Mouse (Mus musculus) cerebellum, postnatal 4 days (tissue): ENCODE measurements around the gene Krt80.

Source experiments
- DNase-seq, 2 experiments: peaks; one replicate each; pipeline ENCODE4 v3.0.0; 2022; ENCODE audit warnings: low spot score in 2 of 2, mixed read lengths in 1 of 2

Krt80 gene

GRCm38 (mm10) chr15:101370101-101370911 lies at the start of gene Krt80:
Krt80 (minus strand) TSS chr15:101370162.
- DNase-seq, result no peak

- DNase-seq, result no peak
These were observed 49.0 kb upstream of the Krt80 start for GRCm38 (mm10) chr15:101418950-101419349.

- DNase-seq, result no peak
These were observed 45.0 kb upstream of the Krt80 start for GRCm38 (mm10) chr15:101414807-101415565.

- DNase-seq, result no peak
These were observed 44.1 kb upstream of the Krt80 start for GRCm38 (mm10) chr15:101413916-101414635.

GRCm38 (mm10) chr15:101412188-101412587 lies 42.2 kb upstream of the Krt80 start:
- no peak for DNase-seq

GRCm38 (mm10) chr15:101410775-101411174 lies 40.8 kb upstream of the Krt80 start, which contains the start of gene Krt7:
Krt7 (plus strand) TSS chr15:101411043.
- no peak for DNase-seq

GRCm38 (mm10) chr15:101398269-101398668 lies 28.3 kb upstream of the Krt80 start:
- no peak for DNase-seq

GRCm38 (mm10) chr15:101397683-101398082 lies 27.7 kb upstream of the Krt80 start:
- DNase-seq, result no peak

GRCm38 (mm10) chr15:101396921-101397320 lies 27.0 kb upstream of the Krt80 start:
- DNase-seq, result no peak

GRCm38 (mm10) chr15:101396466-101396865 lies 26.5 kb upstream of the Krt80 start:
- DNase-seq, result no peak

- no peak for DNase-seq
These were observed 24.9 kb upstream of the Krt80 start for GRCm38 (mm10) chr15:101394908-101395307.

- DNase-seq, result no peak
These were observed 22.3 kb upstream of the Krt80 start for GRCm38 (mm10) chr15:101392251-101392650.

GRCm38 (mm10) chr15:101390203-101390602 lies 20.2 kb upstream of the Krt80 start:
- no peak for DNase-seq

- no peak for DNase-seq
These were observed 18.1 kb upstream of the Krt80 start for GRCm38 (mm10) chr15:101388034-101388541.

- no peak for DNase-seq
These were observed 17.2 kb upstream of the Krt80 start for GRCm38 (mm10) chr15:101387176-101387575.

GRCm38 (mm10) chr15:101385064-101385463 lies 15.1 kb upstream of the Krt80 start:
- DNase-seq, result no peak

GRCm38 (mm10) chr15:101384610-101385009 lies 14.6 kb upstream of the Krt80 start:
- no peak for DNase-seq

- peak in 1 of 2 experiments; percentile 78 for DNase-seq
These were observed 12.8 kb upstream of the Krt80 start for GRCm38 (mm10) chr15:101382811-101383210.

- DNase-seq, result no peak
These were observed 11.8 kb upstream of the Krt80 start for GRCm38 (mm10) chr15:101381758-101382157.

GRCm38 (mm10) chr15:101378646-101379045 lies 8.7 kb upstream of the Krt80 start:
- no peak for DNase-seq

- no peak for DNase-seq
These were observed 6.8 kb upstream of the Krt80 start for GRCm38 (mm10) chr15:101376776-101377061.
